Mouse (Mus musculus) brain, embryonic 18.5 days (tissue): ENCODE results near the gene Atp8a2.
"Not testable (repeated sequence)": the region's sequence is repeated elsewhere in the genome, so short reads cannot be mapped to it uniquely, and the experiment has no call there.

Experiments
- DNase-seq: peaks from one replicate; pipeline ENCODE4 v3.0.0-alpha.2; 2012; ENCODE audit warnings: low read depth, low spot score

Gene Atp8a2

GRCm38 (mm10) chr14:60026647-60027046 lies 170.3 kb downstream of the Atp8a2 start:
- peak; percentile 12 for DNase-seq

GRCm38 (mm10) chr14:60015891-60016290 lies 181.1 kb downstream of the Atp8a2 start:
- DNase-seq: peak; percentile 67

GRCm38 (mm10) chr14:60001801-60002200 lies 195.2 kb downstream of the Atp8a2 start:
- DNase-seq: no peak

- DNase-seq: no peak
Measured at GRCm38 (mm10) chr14:59988860-59989259, 208.1 kb downstream of the Atp8a2 start.

GRCm38 (mm10) chr14:59987975-59988374 lies 209.0 kb downstream of the Atp8a2 start:
- DNase-seq: no peak

- DNase-seq: no peak
Measured at GRCm38 (mm10) chr14:59978007-59978406, 219.0 kb downstream of the Atp8a2 start.

- DNase-seq: no peak
Measured at GRCm38 (mm10) chr14:59971221-59971730, 225.7 kb downstream of the Atp8a2 start.

GRCm38 (mm10) chr14:59969485-59970134 lies 227.4 kb downstream of the Atp8a2 start:
- DNase-seq: peak; percentile 57

GRCm38 (mm10) chr14:59967847-59968550 lies 229.0 kb downstream of the Atp8a2 start:
- no peak for DNase-seq

GRCm38 (mm10) chr14:59966981-59967380 lies 230.0 kb downstream of the Atp8a2 start:
- DNase-seq: no peak

GRCm38 (mm10) chr14:59964569-59964968 lies 232.4 kb downstream of the Atp8a2 start:
- DNase-seq: no peak

- DNase-seq: no peak
Measured at GRCm38 (mm10) chr14:59960961-59961360, 236.0 kb downstream of the Atp8a2 start.

GRCm38 (mm10) chr14:59960214-59960890 lies 236.6 kb downstream of the Atp8a2 start:
- DNase-seq: no peak

GRCm38 (mm10) chr14:59959723-59960122 lies 237.3 kb downstream of the Atp8a2 start:
- DNase-seq: no peak

- DNase-seq: no peak
Measured at GRCm38 (mm10) chr14:59949983-59950382, 247.0 kb downstream of the Atp8a2 start.

- DNase-seq: peak; percentile 24
Measured at GRCm38 (mm10) chr14:59942864-59943611, 253.9 kb downstream of the Atp8a2 start.

GRCm38 (mm10) chr14:59942199-59942598 lies 254.8 kb downstream of the Atp8a2 start:
- no peak for DNase-seq

GRCm38 (mm10) chr14:59932355-59932754 lies 264.6 kb downstream of the Atp8a2 start:
- DNase-seq: no peak

GRCm38 (mm10) chr14:59931412-59932058 lies 265.4 kb downstream of the Atp8a2 start:
- DNase-seq: no peak

GRCm38 (mm10) chr14:59929190-59929589 lies 267.8 kb downstream of the Atp8a2 start:
- not testable (repeated sequence) for DNase-seq

GRCm38 (mm10) chr14:59928781-59929180 lies 268.2 kb downstream of the Atp8a2 start:
- no peak for DNase-seq
